Mouse (Mus musculus): ENCODE data around the gene Mapk14.

The Mapk14 gene

GRCm38 (mm10) chr17:28776817-28777216 is 85.7 kb downstream of the Mapk14 start:
- in situ Hi-C loops (cut with MboI, MseI), result loop anchor here in 1 of 2 experiments (5.0 kb wide), 1 partner anchor 60 kb away; no protein-coding TSS in a partner anchor

- in situ Hi-C loops (cut with MboI, MseI), result loop anchor here in 1 of 2 experiments (5.0 kb wide), 1 partner anchor 60 kb away; no protein-coding TSS in a partner anchor
These were observed 86.3 kb downstream of the Mapk14 start for GRCm38 (mm10) chr17:28777231-28778005.

- in situ Hi-C loops (cut with MboI, MseI), result loop anchor here in 1 of 2 experiments (5.0 kb wide), 1 partner anchor 58 kb away; no protein-coding TSS in a partner anchor
These were observed 88.6 kb downstream of the Mapk14 start for GRCm38 (mm10) chr17:28779735-28780134.

GRCm38 (mm10) chr17:28780836-28781235 is 89.7 kb downstream of the Mapk14 start:
- in situ Hi-C loops (cut with MboI, MseI), result no loop called here

GRCm38 (mm10) chr17:28781290-28782045 is 90.3 kb downstream of the Mapk14 start:
- in situ Hi-C loops (cut with MboI, MseI), result no loop called here

- in situ Hi-C loops (cut with MboI, MseI), result no loop called here
These were observed 93.9 kb downstream of the Mapk14 start for GRCm38 (mm10) chr17:28785036-28785435.

GRCm38 (mm10) chr17:28787507-28787906 is 96.4 kb downstream of the Mapk14 start:
- in situ Hi-C loops (cut with MboI, MseI), result no loop called here

- in situ Hi-C loops (cut with MboI, MseI), result no loop called here
These were observed 105.9 kb downstream of the Mapk14 start for GRCm38 (mm10) chr17:28797031-28797430.
